Mouse (Mus musculus) cerebellum, postnatal 36 days (tissue): ENCODE data around the gene Slc25a13.

Experiments
- DNase-seq, 2 experiments: peaks; one replicate each; pipeline ENCODE4 v3.0.0; 2021 to 2022; ENCODE audit warnings: mixed read lengths in 2 of 2

Slc25a13 gene

DNA sequence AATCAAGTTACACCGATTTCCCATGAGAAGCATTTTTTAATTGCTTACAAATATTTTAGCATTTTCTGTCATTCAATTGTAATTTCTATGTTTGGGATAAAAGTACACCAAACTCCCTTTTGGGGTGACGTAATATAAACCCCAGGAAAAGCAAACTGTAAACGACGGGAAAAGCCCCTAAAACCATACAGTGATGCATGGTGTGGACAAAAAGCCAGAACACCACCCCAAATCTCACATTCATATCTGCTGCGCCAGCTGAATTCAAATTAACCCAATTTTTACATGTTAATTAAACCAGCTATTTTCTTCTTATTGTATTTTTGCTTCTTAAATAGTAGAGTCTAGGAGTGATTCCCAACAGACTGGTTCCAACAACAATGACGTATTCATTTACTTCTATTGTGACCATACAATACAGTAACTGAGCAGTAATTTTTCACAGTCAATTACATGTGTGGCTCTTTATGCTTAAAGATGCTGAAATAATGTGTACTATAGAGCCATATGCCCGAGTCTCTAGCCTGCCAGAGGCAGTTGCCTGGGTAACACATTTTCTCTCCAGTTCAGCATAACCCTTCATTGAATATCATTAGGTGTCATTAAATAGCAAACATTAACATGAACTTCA is 53.9 kb downstream of the Slc25a13 start:
- DNase-seq, result no peak

DNA sequence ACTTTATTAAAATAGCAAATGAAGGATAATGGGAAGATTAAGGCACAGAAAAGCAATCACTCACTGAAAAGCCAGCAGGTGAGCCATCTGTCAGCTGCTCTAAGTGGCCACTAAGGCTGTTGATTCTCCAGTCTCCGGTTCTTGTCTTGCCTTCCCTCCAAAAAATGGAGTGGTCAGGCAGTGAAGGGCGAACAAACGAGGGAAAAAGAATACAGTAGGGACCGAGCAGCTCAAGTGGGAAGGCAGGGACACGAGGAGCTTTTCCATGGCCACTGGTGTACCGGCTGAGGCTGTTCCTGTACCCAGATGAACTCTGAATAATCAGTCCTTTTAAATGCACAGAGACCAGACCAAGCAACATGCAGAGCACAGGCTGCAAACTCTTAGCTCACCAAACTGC is 54.8 kb downstream of the Slc25a13 start:
- DNase-seq, result peak in 1 of 2 experiments; percentile 13

DNA sequence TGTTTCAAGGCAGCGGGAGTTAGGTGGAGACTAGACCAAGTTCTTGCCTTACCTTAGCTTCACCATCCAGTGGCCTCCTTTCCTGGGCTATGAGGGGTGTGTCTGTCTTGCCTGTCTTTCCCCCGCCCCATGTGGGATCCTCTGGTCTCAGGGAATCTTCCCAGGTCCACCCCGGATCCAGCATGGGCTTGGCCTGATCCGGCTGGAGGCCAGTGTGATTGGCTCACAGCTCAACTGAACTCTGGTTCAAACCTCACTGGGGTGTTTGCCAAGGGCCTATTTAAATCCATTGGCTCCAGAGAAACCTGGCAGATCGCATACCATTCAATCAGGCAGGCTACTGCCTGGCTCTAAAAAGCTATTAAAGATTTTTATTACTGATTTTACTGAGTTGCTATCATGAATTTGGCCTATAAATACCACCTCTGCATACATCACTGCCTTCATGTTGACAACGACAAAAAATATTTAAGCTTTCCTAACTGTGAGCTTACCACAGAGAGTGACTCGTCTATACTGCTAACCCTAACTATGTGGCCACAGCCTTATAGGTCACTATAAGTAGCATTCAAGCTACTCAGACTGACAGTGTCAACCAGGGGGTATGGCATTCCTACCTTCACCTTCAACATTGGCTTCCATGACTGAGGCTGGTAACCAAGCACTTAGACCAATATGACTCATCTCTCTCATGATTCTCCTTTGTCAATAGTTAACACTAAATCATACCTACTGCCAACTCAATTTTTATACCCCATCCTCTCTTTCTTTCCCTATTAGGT is 56.1 kb downstream of the Slc25a13 start:
- DNase-seq, result no peak

DNA sequence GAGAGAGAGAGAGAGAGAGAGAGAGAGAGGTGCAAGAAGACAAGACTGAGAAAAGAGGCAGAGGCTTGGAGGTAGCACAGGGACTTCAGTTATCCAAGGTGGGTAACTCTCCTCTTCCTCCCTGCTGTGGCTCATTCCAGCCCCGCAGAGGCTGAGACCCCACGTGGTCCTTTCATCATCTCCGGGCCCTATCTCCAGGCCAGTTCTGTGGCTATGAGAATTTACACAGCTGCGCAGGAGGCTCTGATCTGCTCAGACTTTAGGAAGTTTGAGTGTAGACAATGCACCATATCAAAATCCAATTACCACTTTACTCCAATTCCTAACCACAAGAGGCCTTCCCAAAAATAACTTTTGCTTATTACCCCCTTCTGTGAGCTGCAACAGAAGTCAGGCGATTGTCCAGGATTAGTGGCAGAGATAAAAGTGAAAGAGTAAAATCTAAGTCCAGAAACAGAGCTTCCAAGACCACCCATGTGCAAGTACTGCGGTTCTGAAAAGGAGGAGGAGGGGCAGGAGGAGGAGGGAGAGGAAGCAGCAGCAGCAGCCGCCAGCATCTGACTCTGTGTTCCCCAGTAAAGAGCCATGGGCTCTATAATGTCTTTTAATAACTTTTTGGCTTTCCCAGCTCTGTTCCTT is 57.6 kb downstream of the Slc25a13 start:
- no peak for DNase-seq

DNA sequence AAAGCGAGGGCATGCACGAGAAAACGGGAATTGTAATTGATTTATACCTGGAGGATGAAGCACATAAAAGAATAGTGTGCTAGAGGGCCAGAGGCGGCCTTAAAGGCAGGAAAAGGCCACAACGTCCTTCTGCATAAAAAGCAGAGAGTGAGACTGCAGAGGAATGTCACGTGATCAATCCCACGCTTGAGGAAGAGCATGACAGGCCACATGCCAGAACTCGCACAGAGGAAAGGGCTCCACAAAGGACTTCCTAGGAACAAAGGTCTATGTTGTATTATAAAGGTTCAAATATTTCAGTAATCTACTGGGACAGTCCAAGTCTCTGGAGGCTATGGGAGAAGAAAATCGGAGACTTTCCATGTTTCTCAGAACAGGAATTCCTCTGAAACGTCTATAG is 63.5 kb downstream of the Slc25a13 start:
- DNase-seq, result no peak

DNA sequence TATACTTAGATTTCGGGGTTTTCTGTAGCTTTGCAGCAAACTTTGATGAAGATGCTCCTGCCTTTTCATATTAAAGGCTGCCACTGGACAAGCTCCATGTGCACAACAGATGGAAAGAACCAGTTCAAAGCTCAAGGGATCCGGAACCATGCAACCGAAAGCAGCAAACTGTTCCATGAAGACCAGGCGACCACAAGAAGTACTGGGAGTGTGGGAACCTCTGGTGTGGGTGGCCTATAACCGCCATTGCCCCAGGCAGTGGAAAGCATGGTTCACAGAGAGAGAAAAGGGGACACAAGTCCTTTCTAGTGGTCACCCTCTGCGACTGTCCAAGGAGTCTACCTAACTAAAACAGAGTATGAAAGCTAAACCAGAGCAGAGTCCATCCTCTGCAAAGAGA is 66.2 kb downstream of the Slc25a13 start:
- DNase-seq, result no peak

DNA sequence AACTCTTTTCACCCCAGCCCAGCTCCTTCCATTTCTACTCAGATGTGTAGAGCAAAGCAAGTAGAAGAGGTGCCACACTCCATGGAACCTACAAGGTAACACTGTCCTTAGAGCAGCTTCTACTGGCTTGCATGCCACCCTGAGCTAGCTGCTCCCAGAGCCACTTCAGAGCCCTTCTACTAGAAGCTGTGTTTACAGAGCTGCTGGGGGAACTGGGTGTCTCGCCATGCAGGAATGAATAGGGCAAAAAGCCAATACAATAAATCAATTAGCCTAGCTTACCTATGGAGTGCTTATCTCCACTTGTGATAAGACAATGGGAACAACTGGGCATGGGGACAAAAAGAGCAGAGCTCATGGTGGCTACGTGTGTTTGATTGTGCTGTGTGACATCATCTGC is 67.2 kb downstream of the Slc25a13 start:
- DNase-seq, result no peak

DNA sequence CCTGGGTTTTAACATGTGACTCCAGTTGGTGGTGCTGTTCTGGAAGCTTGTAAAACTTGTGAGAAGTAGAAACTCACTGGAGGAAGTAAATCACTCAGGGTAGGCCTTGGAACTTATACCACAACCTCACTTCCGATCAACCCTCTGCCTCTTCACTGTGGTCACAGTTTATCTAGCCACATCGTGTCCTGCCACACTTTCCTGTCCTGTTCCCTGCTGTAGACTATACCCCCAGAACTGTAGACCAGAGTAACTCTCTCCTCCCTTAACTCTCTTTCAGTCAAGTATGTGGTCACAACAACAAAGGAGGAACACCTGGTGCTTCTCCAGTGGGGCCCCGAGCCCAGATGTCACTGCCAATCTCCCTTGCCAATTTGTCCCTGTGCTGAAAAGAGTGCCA is 67.6 kb downstream of the Slc25a13 start:
- DNase-seq, result no peak

DNA sequence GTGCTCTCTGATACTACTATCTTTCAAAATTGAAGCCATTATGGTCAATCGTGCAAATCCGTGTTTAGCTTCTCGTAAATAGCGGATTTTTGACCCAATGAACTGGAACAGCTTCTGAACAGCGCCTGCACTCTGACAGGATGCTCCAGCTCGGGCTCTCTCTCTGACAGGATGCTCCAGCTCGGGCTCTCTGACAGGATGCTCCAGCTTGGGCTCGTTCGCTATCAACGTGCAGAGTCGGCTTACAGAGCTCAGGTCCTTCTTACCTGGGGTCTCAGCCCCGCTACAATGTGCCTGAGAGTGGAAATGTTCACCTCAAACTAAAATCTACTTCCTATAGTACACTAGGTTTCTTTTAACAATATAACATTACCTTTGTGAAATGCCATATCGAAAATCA is 71.6 kb downstream of the Slc25a13 start:
- no peak for DNase-seq

DNA sequence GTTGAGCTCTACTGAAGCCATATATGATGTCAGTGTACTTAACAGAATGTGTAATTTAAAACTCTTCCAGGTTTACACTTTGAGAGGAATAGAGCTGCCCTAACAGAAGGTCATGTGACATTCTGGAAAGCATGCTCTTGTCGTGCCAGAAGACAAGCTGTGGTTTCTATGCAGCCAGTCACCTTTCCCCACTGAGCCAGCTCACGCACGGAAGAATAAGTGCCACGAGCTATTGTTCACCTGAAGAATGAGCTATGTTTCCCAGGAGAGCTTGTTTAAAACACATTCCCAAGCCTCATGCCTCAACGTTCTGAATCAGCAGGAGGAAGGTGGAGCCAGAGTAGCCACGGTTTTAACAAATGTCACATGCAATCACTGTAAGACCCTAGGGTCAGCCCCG is 73.4 kb downstream of the Slc25a13 start:
- no peak for DNase-seq

DNA sequence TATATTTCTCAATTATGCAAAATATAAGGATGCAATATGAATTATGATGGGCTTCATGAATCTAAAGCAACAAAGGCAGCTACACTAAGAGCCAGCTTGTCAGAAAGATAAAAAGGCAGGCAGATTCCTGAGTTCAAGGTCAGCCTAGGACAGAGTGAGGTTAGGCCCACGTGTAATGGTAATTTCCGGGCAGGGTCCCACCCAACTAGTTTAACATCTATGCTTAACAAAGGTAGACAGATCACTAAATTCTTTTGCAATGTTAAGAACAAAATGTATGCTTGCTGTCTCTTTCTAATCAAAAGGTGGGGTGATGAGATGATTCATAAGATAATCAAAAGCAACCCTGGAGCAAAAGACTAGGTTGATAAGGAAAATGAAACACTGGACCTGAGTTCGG is 76.6 kb downstream of the Slc25a13 start:
- DNase-seq, result no peak

DNA sequence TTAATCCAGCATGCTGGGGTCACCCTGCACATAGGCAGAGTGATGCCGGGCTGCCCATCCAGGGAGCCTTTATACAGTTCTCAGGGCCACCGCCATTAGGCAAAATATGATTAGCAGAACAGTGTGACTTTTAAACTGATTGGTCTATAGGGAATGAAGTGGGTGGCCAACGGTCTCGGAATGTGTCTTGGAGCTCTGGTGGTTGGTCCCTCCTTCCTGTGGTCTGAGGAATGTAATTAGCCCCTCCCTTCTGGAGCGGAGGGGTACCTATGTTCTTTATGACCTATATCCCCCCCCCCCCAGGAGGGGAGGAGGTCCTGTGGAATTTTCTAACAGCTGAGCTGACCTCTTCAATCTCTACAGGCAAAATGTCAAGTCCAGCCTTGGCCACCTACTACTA is 77.9 kb downstream of the Slc25a13 start:
- no peak for DNase-seq

DNA sequence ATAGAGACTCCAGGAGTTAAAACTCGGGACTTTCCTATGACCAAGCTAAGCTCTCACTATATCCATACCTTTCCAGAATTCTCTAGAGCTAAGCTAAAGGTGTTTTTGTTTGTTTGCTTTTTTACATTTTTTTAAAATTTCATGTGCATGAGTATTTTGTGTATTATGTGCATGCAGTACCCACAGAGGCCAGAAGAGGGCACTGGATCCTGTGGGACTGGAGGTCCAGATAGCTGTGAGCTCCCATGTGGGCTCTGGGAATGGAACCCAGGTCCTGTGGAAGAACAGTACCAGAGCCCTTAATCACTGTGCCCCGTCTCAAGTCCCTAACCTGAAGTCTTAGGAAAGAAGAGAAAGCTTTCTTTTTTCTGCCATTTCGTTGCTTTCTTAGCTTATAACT is 80.2 kb downstream of the Slc25a13 start:
- no peak for DNase-seq

DNA sequence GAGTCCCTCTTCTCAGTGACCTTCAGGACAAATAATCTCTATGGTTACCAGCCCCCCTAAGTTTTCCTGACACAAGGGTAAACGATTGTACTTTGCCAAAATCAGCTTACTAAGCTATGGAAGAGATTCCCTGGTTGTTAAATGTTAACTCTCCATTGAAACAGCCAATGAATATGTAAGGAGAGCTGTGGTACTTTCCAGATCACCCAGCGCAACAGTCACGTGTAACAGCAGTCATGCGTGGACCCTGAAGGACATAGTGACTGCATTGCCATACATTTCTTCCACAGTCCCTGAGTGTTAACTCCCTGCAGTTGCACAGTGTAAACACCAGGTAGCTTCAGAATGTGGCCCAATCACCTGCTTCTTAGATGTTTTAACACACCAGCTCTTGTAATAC is 82.0 kb downstream of the Slc25a13 start:
- no peak for DNase-seq

DNA sequence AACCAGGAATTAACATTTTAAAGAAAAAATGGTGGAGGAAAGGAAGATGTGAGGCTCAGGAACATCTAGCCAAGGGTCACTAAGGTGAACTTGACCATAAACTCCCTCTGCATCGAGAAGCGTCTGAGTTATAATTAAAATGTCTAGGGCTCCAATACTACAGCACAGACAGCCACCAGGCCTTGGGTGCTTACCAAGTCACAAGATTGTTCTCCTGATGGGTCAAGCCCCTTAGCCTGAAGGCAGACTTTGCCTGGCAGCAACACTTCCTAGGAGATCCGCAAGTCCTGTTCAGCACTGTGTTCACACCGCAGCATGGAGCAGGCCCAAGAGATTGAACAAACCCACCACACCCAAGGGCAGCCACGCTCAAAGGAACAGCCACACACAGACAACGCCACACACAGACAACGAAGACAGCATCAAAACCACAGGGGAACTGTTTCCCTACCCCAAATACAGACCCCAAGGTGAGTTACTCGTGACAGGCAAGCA is 83.4 kb downstream of the Slc25a13 start:
- DNase-seq, result no peak

DNA sequence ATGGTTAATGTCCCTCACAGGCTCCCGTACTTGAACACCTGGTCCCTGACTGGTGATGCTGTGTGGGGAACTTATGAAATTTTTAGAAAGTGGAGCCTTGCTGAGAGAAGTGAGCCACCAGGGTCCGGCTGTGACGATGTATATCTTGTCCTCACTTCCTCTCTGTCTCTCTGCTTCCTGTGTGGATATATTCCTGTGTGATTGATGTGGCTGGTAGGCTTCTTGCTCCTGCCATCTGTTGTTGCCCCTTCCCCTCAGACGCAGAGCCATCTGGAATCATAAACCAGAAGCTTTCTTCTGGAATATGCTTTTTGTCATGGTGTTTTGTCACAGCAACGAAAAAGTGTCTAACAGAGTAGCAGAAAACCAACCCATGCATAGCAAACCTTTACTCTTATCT is 84.9 kb downstream of the Slc25a13 start:
- no peak for DNase-seq

DNA sequence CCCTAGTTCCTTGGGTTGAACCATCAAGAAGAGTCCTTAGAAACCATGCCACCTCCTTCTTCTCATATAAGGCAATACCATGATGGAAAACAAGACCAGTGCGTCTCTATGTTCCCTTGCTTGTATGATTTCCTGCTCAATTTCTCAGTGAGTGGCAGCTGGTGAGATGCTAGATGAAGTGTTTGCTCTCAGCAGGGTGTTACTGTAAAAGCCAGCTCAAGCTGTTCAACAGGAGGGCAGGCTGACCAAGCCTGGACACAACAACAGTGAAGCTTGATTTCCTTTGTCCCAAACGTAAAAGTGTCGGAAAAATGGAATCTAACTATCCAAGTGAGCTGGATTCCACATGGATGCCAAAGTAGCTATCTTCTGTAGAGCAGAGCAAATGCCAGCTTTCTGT is 91.4 kb downstream of the Slc25a13 start:
- peak; percentile 55 to 68 for DNase-seq

DNA sequence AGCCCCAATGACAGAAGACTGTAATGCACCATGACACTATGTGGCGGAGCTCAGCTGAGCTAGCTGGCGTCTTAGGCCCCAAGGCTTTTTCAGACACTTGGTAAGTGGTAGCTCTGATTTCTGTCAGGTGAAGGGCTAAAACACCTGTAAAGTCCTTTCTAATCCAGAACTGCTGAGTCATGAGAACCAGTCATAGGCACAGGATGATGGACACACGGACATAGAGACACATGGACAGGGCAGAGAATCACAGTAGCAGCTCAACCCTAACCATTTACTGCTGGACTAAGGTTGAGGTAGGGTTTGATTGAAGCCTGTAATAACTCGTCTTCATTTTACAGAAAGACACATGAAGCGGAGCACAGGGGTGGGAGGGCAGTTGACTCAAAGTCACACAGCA is 95.1 kb downstream of the Slc25a13 start:
- DNase-seq, result no peak

DNA sequence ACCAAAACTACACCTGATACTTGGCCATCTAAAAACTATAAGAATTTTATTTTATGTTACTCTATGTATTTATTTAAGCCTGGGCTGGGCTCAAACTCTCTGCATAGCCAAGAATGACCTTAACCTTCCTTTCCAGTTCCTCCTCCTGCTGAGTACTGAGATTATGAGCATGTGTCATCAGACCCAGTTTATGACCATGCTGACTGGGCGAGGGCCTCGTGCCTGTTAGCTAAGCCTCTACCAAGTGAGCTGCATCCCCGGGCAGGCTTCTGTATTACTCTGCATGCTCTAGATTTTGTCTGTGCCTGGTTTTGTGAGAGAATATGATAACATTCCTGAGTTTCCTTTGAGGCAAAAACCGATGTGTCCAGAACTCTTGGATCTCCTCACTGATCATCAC is 96.1 kb downstream of the Slc25a13 start:
- no peak for DNase-seq

DNA sequence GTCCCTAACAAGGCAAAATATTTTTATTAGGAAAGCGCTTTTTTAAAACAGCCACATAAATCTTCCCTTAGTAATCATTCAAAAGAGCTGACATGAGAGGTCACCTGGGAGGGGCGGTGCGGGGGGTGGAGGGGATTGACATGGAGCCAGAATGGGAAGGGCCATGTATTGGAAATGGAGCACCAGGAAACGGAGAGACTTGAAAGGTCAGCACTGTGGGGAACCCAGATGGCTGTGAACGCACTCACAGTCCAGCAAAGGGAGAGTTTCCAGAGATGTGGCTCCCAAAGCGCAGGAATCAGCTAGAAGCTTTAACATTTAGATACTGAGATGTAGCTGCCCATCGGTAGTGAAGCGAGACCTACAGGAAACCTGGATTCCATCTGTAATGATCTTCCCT is 101.2 kb downstream of the Slc25a13 start:
- peak; percentile 38 to 41 for DNase-seq

DNA sequence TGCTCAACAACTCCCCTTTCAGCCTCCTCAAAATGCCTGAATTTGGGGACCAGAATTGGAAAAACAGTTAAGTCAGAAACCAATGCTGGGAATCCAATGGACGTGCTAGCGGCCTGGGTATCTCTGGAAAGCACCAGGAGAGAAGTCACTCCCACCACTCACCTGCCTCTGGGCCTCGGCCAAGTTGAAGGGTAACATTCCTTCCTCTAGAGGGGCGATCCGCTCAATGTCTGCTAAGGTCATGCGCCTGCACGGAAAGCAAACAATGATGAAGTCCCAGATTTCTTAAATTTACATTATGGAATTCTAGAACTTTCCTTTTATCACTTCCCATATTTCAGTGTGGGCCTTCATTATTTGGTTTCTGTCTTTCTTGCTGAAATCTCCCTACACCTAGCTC is 103.2 kb downstream of the Slc25a13 start:
- DNase-seq, result no peak

DNA sequence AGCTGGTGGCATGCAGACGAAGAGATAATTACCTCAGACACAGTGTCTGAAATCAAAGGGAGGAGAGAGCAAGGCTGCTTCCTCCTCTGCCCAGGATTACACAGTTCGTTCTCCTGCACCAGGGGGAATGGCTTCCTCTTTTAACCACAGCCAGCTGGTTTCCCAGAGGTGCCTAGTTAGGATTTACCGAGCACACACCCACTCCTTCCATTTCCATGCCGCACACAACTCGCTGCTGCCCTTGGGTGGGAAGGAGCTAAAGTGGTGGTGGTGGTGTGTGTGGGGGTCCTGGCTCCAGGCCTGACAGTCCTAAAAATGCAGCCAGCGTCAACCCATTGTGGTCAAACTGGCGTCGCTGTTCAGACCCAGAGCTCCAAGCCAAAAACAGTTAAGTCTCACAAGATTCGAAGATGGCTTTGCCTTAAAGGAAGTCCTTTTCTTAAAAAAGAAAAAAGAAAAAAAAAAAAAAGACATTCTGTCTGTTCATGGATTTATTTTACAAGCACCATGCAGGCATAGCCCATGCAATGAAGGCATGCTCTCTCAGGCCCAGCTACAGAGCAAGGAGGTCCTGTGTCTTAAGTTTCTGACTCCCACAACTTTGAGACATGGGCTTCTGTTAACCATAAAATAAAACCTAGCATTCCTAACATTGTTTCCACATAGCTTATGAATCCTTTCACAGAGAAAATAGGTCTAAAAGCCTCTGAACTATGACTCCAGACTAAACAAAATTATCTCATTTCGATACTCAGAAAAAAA is 104.0 kb downstream of the Slc25a13 start:
- DNase-seq, result no peak

DNA sequence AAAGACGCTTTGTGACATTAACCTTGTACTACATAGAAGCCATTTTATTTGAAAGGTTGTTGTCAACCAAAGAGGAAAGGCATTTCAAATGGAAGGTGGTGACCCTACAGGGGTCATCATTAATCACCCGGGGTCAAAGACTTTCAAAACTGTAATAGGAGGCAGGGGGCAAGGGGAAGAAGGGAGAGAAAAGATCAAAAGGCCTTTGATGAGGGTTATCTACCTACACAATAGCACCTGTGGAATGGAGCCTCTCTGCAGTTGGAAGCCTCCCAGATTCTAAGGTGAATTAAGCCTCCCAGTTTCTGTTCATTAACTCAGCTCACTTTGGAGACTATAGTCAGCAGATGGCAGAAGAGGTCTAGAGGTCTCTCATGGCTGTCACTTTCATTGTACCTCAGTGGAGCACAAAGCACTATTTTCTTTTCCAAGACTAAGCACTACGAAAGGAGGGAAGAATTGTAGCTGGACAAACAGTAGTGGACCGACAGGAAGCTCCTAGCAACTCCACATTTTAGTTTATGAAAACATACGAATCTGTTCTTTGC is 109.5 kb downstream of the Slc25a13 start:
- DNase-seq, result no peak
